ENCODE assay signal across 23 mouse cellular contexts in genomic region chr3:108714837-108715236, GRCm38 (mm10). TPM values are rescaled to one million over a fixed set of nuclear protein-coding genes. Genes with fewer than 3 reads are reported as not detected.
A peak's percentile ranks its signal among the peaks of the same experiment; 100 is the strongest.
DNase-seq lines count a peak whose midpoint lies in the region; TF ChIP-seq lines count a peak whose summit lies in the region.
"Had no signal": no experiment of that assay in that cellular context is flagged by ENCODE, and none has a peak within 500 bp of the region (broad histone marks: within the 10 kb centered on the region; RNA-seq: fewer than 3 reads in every experiment).

No protein-coding gene starts in this region.

- intact Hi-C loops in heart, postnatal 10 days (cut with DNase I) = no loop called here

- no peak for TF ChIP-seq CTCF in liver, adult 2 months (IDR thresholded peaks at IDR 0.05; ENCODE audit: low read depth, low read length)
- TF ChIP-seq CTCF in small intestine, adult 2 months (IDR thresholded peaks at IDR 0.05; ENCODE audit: extremely low read depth, insufficient read length, insufficient replicate concordance, low read depth, low read length) = no peak

- no peak for TF ChIP-seq POLR2A in liver, adult 2 months (IDR thresholded peaks at IDR 0.05; ENCODE audit: extremely low read depth, insufficient read depth, low read length)
- TF ChIP-seq POLR2A in small intestine, adult 2 months (IDR thresholded peaks at IDR 0.05; ENCODE audit: low read depth, low read length) = no peak

- peak overlapping the region; percentile 49 for H3K27ac ChIP-seq in liver, adult 2 months (replicated peaks; ENCODE audit: insufficient read depth, low read depth, low read length)
- peak overlapping the region; percentile 60; the same call in 1 of the 2 replicates for H3K27ac ChIP-seq in small intestine, adult 2 months (ENCODE audit: insufficient read depth, low read depth, low read length)
- H3K27ac ChIP-seq: forebrain, embryonic 12.5 days; hindbrain, embryonic 15.5 days; layer of hippocampus, adult 2 months; midbrain, embryonic 10.5 days; neural tube, embryonic 12.5 days had no signal

- H3K36me3 ChIP-seq in liver, adult 2 months (ENCODE audit: control insufficient read depth, insufficient read depth, low read length) = no peaks in the 10 kb centered on the region
- H3K36me3 ChIP-seq in small intestine, adult 2 months (ENCODE audit: control insufficient read depth, insufficient read depth, low read length) = 0 out of 2 replicates have a peak, but pooled peaks cover 4% of the 10 kb centered on the region
- H3K36me3 ChIP-seq: hindbrain, embryonic 15.5 days; neural tube, embryonic 12.5 days had no signal

- DNase-seq in adrenal gland, postnatal 14 days = peak; percentile 5
- no peak for DNase-seq in adrenal gland, adult (ENCODE audit: inconsistent age in 2 of 2, low spot score in 1 of 2)
- DNase-seq in kidney, adult 9 months = peak; percentile 82
- peak; percentile 98 for DNase-seq in liver, adult 2 months (ENCODE audit: extremely low read depth, low read depth, low spot score)
- DNase-seq in Muller cell, postnatal 12 days (ENCODE audit: inconsistent ontology term) = no peak
- no peak for DNase-seq in ovary, adult 18-20 months (ENCODE audit: low spot score)
- DNase-seq in heart, postnatal 10 days = no peak
- DNase-seq: cerebellum, postnatal 14 days; gastrocnemius, postnatal 14 days; heart, postnatal 14 days; left cerebral cortex, postnatal 4 days; lung, adult 2 months; lung, postnatal 4 days; right cerebral cortex, postnatal 14 days; thymus, postnatal 36 days had no signal

- H3K79me2 ChIP-seq in liver, adult 2 months (ENCODE audit: control insufficient read depth, insufficient read depth, low read length) = peaks cover 14% of the 10 kb centered on the region

- H3K9ac ChIP-seq in liver, adult 2 months (ENCODE audit: low read depth, low read length) = no peak overlapping the region
- H3K9ac ChIP-seq: forebrain, embryonic 12.5 days; hindbrain, embryonic 15.5 days; neural tube, embryonic 12.5 days had no signal

- peaks cover 9% of the 10 kb centered on the region for H3K4me1 ChIP-seq in liver, adult 2 months (ENCODE audit: control insufficient read depth, insufficient read depth, low read length)
- H3K4me1 ChIP-seq in small intestine, adult 2 months (ENCODE audit: control insufficient read depth, insufficient read depth, insufficient read length, low read length) = peaks cover 21% of the 10 kb centered on the region

- no peaks in the 10 kb centered on the region for H3K27me3 ChIP-seq in liver, adult 2 months (ENCODE audit: control insufficient read depth, insufficient read depth, low read length)
- H3K27me3 ChIP-seq in small intestine, adult 2 months (ENCODE audit: control insufficient read depth, insufficient read depth, low read length) = no peaks in the 10 kb centered on the region
- H3K27me3 ChIP-seq: forebrain, embryonic 12.5 days; hindbrain, embryonic 15.5 days; neural tube, embryonic 12.5 days had no signal

- H3K4me3 ChIP-seq in liver, adult 2 months (ENCODE audit: insufficient read depth, low read depth, low read length) = peak overlapping the region; percentile 17; the same call in 1 of the 2 replicates
- H3K4me3 ChIP-seq in small intestine, adult 2 months (ENCODE audit: low read depth, low read length) = no peak overlapping the region
- H3K4me3 ChIP-seq: forebrain, embryonic 12.5 days; hindbrain, embryonic 15.5 days; layer of hippocampus, adult 2 months; midbrain, embryonic 10.5 days; neural tube, embryonic 12.5 days had no signal

- WGBS in liver, adult 2 months = 23% methylated on average over 4 of the region's 4 CpGs
- 36% methylated on average over 4 of the region's 4 CpGs for WGBS in small intestine, adult 2 months

RNA-seq across cellular contexts. Expression of gene Gpsm2, which starts 7.3 kb away (rescaled TPM):
- total RNA-seq in adrenal gland, postnatal 14 days (2021) = 10.1 and 13.8 TPM in 2 replicates
- 9.9 and 10.9 TPM in 2 replicates for total RNA-seq in liver, adult 2 months (2014; rRNA removed)
- polyA plus RNA-seq in liver, adult 2 months (2012; rRNA removed) = 2.4 and 2.9 TPM in 2 replicates
- 4.6 and 8.7 TPM in 2 replicates for polyA plus RNA-seq in small intestine, adult 2 months (2012; rRNA removed)
- total RNA-seq in heart, postnatal 10 days (2021) = 1 to 10 TPM; 8.0 to 8.8 TPM

RNA-seq across cellular contexts. Expression of gene Aknad1, which starts 24.6 kb away (rescaled TPM):
- total RNA-seq in adrenal gland, postnatal 14 days (2021) = not detected in 2 replicates
- total RNA-seq in liver, adult 2 months (2014; rRNA removed) = not detected in 2 replicates
- not detected in 2 replicates for polyA plus RNA-seq in liver, adult 2 months (2012; rRNA removed)
- not detected in 2 replicates for polyA plus RNA-seq in small intestine, adult 2 months (2012; rRNA removed)
- total RNA-seq in heart, postnatal 10 days (2021) = under 1 TPM in 1 of 2 experiments, not detected in 1; 0.12 TPM
- total RNA-seq: CH12.LX; left cerebral cortex, postnatal 4 days; monocyte, adult 5-6 weeks had no signal
- polyA plus RNA-seq: forebrain, embryonic 12.5 days; hindbrain, embryonic 15.5 days; midbrain, embryonic 10.5 days had no signal

Comparison
In these comparisons a context has a peak if more than half of its experiments do, and no peak if none do; other contexts are left out.
1. DNase-seq: peak in adrenal gland, postnatal 14 days (single experiment), kidney, adult 9 months (single experiment) and liver, adult 2 months (single experiment); none in adrenal gland, adult (0 of 2), Muller cell, postnatal 12 days (single experiment), ovary, adult 18-20 months (single experiment) and heart, postnatal 10 days (0 of 2).